In genomic region chr11:63926901-63927300, GRCm38 (mm10) we compare ENCODE assay signal across 12 mouse cellular contexts.
"Had no signal": no experiment of that assay in that cellular context is flagged by ENCODE, and none has a peak within 500 bp of the region (broad histone marks: within the 10 kb centered on the region; RNA-seq: fewer than 3 reads in every experiment).

No protein-coding gene starts in this region.

- H3K9ac ChIP-seq: limb, embryonic 13.5 days; liver, embryonic 12.5 days; midbrain, embryonic 13.5 days had no signal

- ATAC-seq: inflammation-experienced regulatory T-cells, adult 6 months; intestine, postnatal 0 days; liver, embryonic 12.5 days; midbrain, embryonic 13.5 days had no signal

- H3K36me3 ChIP-seq: limb, embryonic 13.5 days; liver, embryonic 12.5 days; midbrain, embryonic 13.5 days had no signal

- H3K4me3 ChIP-seq: limb, embryonic 13.5 days; liver, embryonic 12.5 days; midbrain, embryonic 13.5 days had no signal

- DNase-seq: kidney, adult 9 months; kidney, postnatal 4 days; left cerebral cortex, postnatal 4 days; lung, adult 18-20 months; right cerebral cortex, adult 18-20 months; right cerebral cortex, postnatal 25 days had no signal

- H3K4me2 ChIP-seq: limb, embryonic 13.5 days; liver, embryonic 12.5 days; midbrain, embryonic 13.5 days had no signal

- H3K27ac ChIP-seq: kidney, postnatal 0 days; limb, embryonic 13.5 days; liver, embryonic 12.5 days; midbrain, embryonic 13.5 days had no signal

- H3K9me3 ChIP-seq: limb, embryonic 13.5 days; liver, embryonic 12.5 days; midbrain, embryonic 13.5 days had no signal
